Mouse (Mus musculus): ENCODE data around the gene Eif6. TPM values are rescaled to one million over a fixed set of nuclear protein-coding genes. Genes with fewer than 3 reads are reported as not detected.
"Not testable (repeated sequence)": the region's sequence is repeated elsewhere in the genome, so short reads cannot be mapped to it uniquely, and the experiment has no call there.

Gene Eif6
- polyA plus RNA-seq, 1 experiment from 2014 or later = 20.9 TPM

- peaks cover 30% of the 10 kb centered on the region; the same call in 1 of the 2 replicates for H3K36me3 ChIP-seq (ENCODE audit: inconsistent target)
- WGBS (ENCODE audit: missing documents) = 90% methylated on average over 8 of the region's 8 CpGs
- H3K79me2 ChIP-seq (ENCODE audit: inconsistent target) = no peaks in the 10 kb centered on the region
- no peak overlapping the region for H3K4me3 ChIP-seq (ENCODE audit: inconsistent target)
- H3K27ac ChIP-seq = no peak overlapping the region
Observed at GRCm38 (mm10) chr2:155846930-155847329, 20.2 kb upstream of the Eif6 start.

DNA sequence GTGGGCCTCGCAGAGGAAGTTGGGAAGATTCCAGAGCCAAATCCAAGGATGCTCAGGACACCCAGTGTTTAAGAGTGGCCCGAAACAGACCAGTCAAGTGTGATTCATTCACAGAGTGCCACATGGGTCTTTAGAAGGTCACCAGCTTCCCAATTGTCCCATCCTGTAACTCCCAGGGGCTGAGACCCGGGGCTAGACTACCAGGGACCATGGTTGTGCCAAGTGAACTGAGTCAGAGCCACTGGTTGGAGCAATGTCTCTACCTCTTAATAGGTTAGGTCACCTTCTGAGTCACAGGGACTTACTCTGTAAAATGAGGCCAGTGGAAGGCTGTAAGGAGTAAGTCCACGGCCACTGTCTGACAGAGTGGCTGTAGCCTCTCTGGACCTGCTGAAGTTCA, 12.2 kb upstream of the Eif6 start:
- H3K79me2 ChIP-seq (ENCODE audit: inconsistent target) = no peaks in the 10 kb centered on the region
- no peak overlapping the region for H3K4me3 ChIP-seq (ENCODE audit: inconsistent target)
- no peaks in the 10 kb centered on the region for H3K36me3 ChIP-seq (ENCODE audit: inconsistent target)
- WGBS (ENCODE audit: missing documents) = 93% methylated on average over 4 of the region's 4 CpGs
- no peak overlapping the region for H3K27ac ChIP-seq

GRCm38 (mm10) chr2:155837961-155838360, 11.2 kb upstream of the Eif6 start:
- no peaks in the 10 kb centered on the region for H3K36me3 ChIP-seq (ENCODE audit: inconsistent target)
- H3K79me2 ChIP-seq (ENCODE audit: inconsistent target) = no peaks in the 10 kb centered on the region
- WGBS (ENCODE audit: missing documents) = 93% methylated on average over 3 of the region's 3 CpGs
- no peak overlapping the region for H3K27ac ChIP-seq
- H3K4me3 ChIP-seq (ENCODE audit: inconsistent target) = no peak overlapping the region

DNA sequence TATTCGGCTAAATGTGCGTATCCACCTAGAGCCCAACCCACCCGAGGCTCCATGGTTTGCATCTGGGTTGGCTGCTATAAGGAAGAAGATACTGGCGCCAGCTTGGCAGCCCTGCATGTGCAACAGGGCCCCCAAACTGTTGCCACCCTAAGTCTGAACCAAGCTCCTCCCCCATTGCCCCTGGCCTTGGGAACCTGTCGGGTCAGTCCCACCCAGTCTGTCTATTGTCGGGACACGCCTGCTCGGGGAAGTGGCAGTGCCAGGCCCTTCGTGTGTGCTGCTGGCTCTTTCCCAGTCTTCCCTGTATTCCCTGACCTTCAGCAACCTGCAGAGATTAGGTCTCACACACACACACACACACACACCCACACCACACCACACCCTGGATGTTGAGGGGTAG, 8.0 kb upstream of the Eif6 start, which contains the start of gene Fam83c:
TSS of gene Fam83c (minus strand) at position 123 of the 400 bp plus-strand sequence.
- Histone ChIP-seq H3K36me3 (ENCODE audit: inconsistent target) (no peaks in the 10 kb centered on the region), H3K4me3 (ENCODE audit: inconsistent target) (no peak within 1 kb of the TSS), H3K27ac (no peak within 1 kb of the TSS), H3K79me2 (ENCODE audit: inconsistent target) (no peaks in the 10 kb centered on the region)
- 86% methylated on average over 9 of the region's 9 CpGs for WGBS (ENCODE audit: missing documents)

GRCm38 (mm10) chr2:155832087-155832486, 5.4 kb upstream of the Eif6 start:
- not testable (repeated sequence) for H3K79me2 ChIP-seq (ENCODE audit: inconsistent target); H3K27ac ChIP-seq; H3K4me3 ChIP-seq (ENCODE audit: inconsistent target); H3K36me3 ChIP-seq (ENCODE audit: inconsistent target)
- WGBS (ENCODE audit: missing documents) = 80% methylated on average over 1 of the region's 1 CpGs

DNA sequence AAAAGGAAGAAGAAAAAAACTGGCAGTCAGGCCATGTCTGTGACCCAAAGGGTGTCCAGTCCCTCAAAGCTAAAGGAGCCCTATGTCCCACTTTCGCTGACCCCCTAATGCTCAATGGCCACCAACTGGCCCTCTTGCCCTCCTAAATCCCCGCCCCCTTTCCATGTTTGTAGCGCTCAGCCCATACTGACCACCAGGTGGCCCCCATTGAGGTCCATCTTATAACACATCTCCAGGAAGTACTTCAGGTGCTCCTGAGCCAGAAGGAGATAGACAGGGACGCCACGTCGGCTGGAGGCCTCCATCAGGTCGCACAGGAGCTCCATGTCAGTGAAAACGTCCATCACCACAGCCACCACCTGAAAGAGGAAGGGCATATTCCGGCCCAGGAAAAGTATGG, 4.6 kb upstream of the Eif6 start:
- Histone ChIP-seq H3K79me2 (ENCODE audit: inconsistent target) (peaks cover under 1% of the 10 kb centered on the region; the same call in 1 of the 2 replicates), H3K27ac (no peak overlapping the region), H3K4me3 (ENCODE audit: inconsistent target) (no peak overlapping the region), H3K36me3 (ENCODE audit: inconsistent target) (no peaks in the 10 kb centered on the region)
- 62% methylated on average over 9 of the region's 9 CpGs for WGBS (ENCODE audit: missing documents)

- H3K27ac ChIP-seq = no peak overlapping the region
- H3K36me3 ChIP-seq (ENCODE audit: inconsistent target) = no peaks in the 10 kb centered on the region
- H3K79me2 ChIP-seq (ENCODE audit: inconsistent target) = peaks cover 5% of the 10 kb centered on the region
- H3K4me3 ChIP-seq (ENCODE audit: inconsistent target) = no peak overlapping the region
- WGBS (ENCODE audit: missing documents) = 90% methylated on average over 8 of the region's 8 CpGs
Observed at GRCm38 (mm10) chr2:155830841-155831240, 4.1 kb upstream of the Eif6 start.

GRCm38 (mm10) chr2:155825904-155826629, 658 bp downstream of the Eif6 start:
- WGBS (ENCODE audit: missing documents) = 2% methylated on average over 52 of the region's 52 CpGs
- Histone ChIP-seq H3K27ac (peak overlapping the region; percentile 72), H3K79me2 (ENCODE audit: inconsistent target) (peaks cover 49% of the 10 kb centered on the region), H3K4me3 (ENCODE audit: inconsistent target) (peak overlapping the region; percentile 95), H3K36me3 (ENCODE audit: inconsistent target) (peaks cover 27% of the 10 kb centered on the region)

GRCm38 (mm10) chr2:155823722-155824121, 3.0 kb downstream of the Eif6 start:
- H3K36me3 ChIP-seq (ENCODE audit: inconsistent target) = peaks cover 32% of the 10 kb centered on the region
- H3K79me2 ChIP-seq (ENCODE audit: inconsistent target) = peaks cover 49% of the 10 kb centered on the region
- WGBS (ENCODE audit: missing documents) = 94% methylated on average over 7 of the region's 8 CpGs

GRCm38 (mm10) chr2:155820779-155821178, 5.9 kb downstream of the Eif6 start:
- H3K27ac ChIP-seq = no peak overlapping the region
- peaks cover 32% of the 10 kb centered on the region for H3K36me3 ChIP-seq (ENCODE audit: inconsistent target)
- no peak overlapping the region for H3K4me3 ChIP-seq (ENCODE audit: inconsistent target)
- peaks cover 56% of the 10 kb centered on the region for H3K79me2 ChIP-seq (ENCODE audit: inconsistent target)
- 96% methylated on average over 5 of the region's 5 CpGs for WGBS (ENCODE audit: missing documents)

More at GRCm38 (mm10) chr2:155823722-155824121, 3.0 kb downstream of the Eif6 start:
- Histone ChIP-seq H3K4me3 (ENCODE audit: inconsistent target) (no peak overlapping the region), H3K27ac (no peak overlapping the region)

DNA sequence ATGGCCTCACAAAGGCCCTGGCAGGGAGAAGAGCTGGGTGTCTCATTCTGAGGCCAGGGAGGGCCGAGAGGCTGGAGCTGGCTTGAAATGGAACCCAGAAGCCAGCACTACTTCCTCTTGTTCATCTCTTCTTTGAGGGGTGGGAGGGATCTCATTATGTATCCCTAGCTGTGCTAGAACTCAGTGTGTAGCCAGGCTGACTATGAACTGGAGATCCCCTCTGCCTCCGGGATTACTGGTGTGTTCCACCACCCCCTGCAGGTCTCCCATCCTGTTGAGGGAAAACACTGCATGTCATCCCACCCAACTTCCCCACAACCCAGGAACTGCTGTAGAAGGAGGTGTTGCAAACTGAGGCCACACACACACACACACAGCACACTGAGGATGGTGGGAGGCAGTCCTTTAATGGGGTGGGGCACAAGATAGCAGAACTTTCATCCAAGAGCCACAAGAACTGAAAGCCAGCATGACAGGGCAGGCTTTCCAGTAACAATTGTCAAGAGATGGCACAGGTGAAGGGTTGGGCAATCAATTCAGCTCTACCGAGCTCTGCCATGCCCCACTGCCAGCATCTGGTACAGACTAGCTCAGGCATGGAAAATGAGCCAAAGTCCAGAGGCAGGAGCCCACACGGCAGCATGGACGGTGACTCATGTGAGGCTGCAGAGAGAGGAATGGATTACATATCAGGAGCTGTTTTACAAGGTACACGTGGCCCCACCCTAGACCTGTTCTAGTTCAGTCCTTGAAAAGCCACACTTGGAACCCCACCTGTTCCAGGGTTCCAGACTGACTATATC, 7.1 kb downstream of the Eif6 start:
- H3K27ac ChIP-seq = peak overlapping the region; percentile 63
- 52% methylated on average over 6 of the region's 6 CpGs for WGBS (ENCODE audit: missing documents)
- peaks cover 32% of the 10 kb centered on the region for H3K36me3 ChIP-seq (ENCODE audit: inconsistent target)
- no peak overlapping the region for H3K4me3 ChIP-seq (ENCODE audit: inconsistent target)
- peaks cover 44% of the 10 kb centered on the region for H3K79me2 ChIP-seq (ENCODE audit: inconsistent target)

GRCm38 (mm10) chr2:155819392-155819448, 7.5 kb downstream of the Eif6 start, which contains the start of gene BC029722:
Gene BC029722 (minus strand): TSS chr2:155819426.
- Histone ChIP-seq H3K79me2 (ENCODE audit: inconsistent target) (peaks cover 40% of the 10 kb centered on the region), H3K36me3 (ENCODE audit: inconsistent target) (peaks cover 32% of the 10 kb centered on the region), H3K27ac (peak within 1 kb of the TSS; percentile 63), H3K4me3 (ENCODE audit: inconsistent target) (peak within 1 kb of the TSS; percentile 78)

GRCm38 (mm10) chr2:155818596-155819391, 7.9 kb downstream of the Eif6 start:
- 1% methylated on average over 34 of the region's 37 CpGs for WGBS (ENCODE audit: missing documents)
- Histone ChIP-seq H3K36me3 (ENCODE audit: inconsistent target) (peaks cover 29% of the 10 kb centered on the region), H3K79me2 (ENCODE audit: inconsistent target) (peaks cover 36% of the 10 kb centered on the region), H3K27ac (peak overlapping the region; percentile 63), H3K4me3 (ENCODE audit: inconsistent target) (peak overlapping the region; percentile 78)

DNA sequence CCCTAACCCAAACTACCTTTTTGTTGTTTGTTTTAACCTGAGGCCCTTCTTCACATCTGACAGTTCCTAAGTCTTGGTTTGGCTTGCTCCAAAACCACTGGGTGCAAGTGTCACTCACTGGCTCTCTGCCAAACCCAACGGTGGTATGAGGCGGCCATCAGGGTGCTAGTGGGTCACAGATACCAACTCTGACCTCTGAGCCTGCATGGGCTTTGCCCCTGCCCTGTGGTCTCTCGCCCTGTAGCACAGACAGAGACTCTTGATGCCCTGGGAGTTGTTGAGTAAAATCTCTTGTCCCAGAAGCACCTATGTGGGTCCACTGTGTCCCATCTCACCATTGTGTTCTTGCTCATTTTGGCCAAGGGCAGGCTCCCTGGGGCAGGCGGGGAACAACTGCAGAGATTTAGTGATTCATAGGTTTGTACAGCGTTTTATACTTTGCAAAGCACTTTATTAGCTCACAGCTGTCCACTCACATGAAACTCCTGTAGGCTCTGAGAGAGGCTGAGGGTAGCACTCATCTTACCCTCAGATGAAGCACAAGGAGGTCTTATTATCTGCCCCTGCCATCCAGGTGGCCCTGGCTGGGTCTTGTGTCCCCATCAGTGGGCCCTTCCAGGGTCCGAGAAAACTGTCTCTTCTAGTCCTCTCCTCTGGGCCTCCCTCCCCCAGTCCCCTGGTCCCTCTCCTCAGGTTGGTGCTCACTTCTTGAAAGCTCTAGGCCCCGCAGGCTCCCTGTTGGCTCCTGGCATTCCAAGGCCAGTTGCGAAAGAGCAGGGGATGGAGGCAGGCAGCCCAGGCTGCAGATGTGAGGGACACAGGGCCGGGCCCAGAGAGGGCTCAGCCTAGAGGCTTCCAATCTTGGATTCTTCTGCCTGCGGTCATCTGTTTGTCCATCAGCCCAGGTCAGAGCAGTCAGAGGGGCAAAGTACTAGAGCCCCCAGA, 9.2 kb downstream of the Eif6 start:
- peaks cover 24% of the 10 kb centered on the region; the same call in 1 of the 2 replicates for H3K79me2 ChIP-seq (ENCODE audit: inconsistent target)
- peaks cover 17% of the 10 kb centered on the region for H3K36me3 ChIP-seq (ENCODE audit: inconsistent target)
- H3K4me3 ChIP-seq (ENCODE audit: inconsistent target) = peak overlapping the region; percentile 78; the same call in 1 of the 2 replicates
- H3K27ac ChIP-seq = no peak overlapping the region
- WGBS (ENCODE audit: missing documents) = 77% methylated on average over 9 of the region's 10 CpGs

All from macrophage (primary cell).